Mouse (Mus musculus) heart, postnatal 0 days (tissue): ENCODE results near the gene Olfr51. TPM values are rescaled to one million over a fixed set of nuclear protein-coding genes. Genes with fewer than 3 reads are reported as not detected.
"Not testable (repeated sequence)": the region's sequence is repeated elsewhere in the genome, so short reads cannot be mapped to it uniquely, and the experiment has no call there.

Experiments used
- ATAC-seq: fragments of 200-750 bp; cut with Nextera tagmentation; 2 replicates; pipeline ENCODE4 v1.8.0; 2017; ENCODE audit warnings: low read depth, moderate number of reproducible peaks, moderate library complexity; ENCODE audit not compliant: insufficient read depth
- DNase-seq: peaks from one replicate; pipeline ENCODE4 v3.0.0-alpha.2; 2016; ENCODE audit warnings: low spot score
- H3K27ac ChIP-seq: fragments of 300-500 bp; sonication (generic); 2 replicates; pipeline ENCODE4 v1.5.1; 2014; ENCODE audit warnings: low read depth, mild to moderate bottlenecking
- H3K27me3 ChIP-seq: fragments of 300-500 bp; sonication (generic); 2 replicates; pipeline ENCODE4 v1.6.1; 2014; ENCODE audit warnings: low read length, mixed read lengths; ENCODE audit not compliant: control insufficient read depth, insufficient read depth
- H3K36me3 ChIP-seq: fragments of 300-500 bp; sonication (generic); replicated peaks from 2 replicates; pipeline ENCODE4 v1.6.1; 2014; ENCODE audit warnings: low read length, mixed read lengths; ENCODE audit not compliant: control insufficient read depth, insufficient read depth
- H3K4me1 ChIP-seq: fragments of 300-500 bp; sonication (generic); 2 replicates; pipeline ENCODE4 v1.6.1; 2014; ENCODE audit warnings: antibody characterized with exemption; ENCODE audit not compliant: control insufficient read depth, insufficient read depth
- H3K4me2 ChIP-seq: fragments of 300-500 bp; sonication (generic); 2 replicates; pipeline ENCODE4 v1.6.1; 2014; ENCODE audit warnings: low read depth, mild to moderate bottlenecking, low read length, moderate library complexity
- H3K4me3 ChIP-seq: fragments of 300-500 bp; sonication (generic); 2 replicates; pipeline ENCODE4 v1.5.1; 2014; ENCODE audit warnings: low read depth, low read length
- H3K9ac ChIP-seq: fragments of 300-500 bp; sonication (generic); replicated peaks from 2 replicates; pipeline ENCODE4 v1.6.1; 2014; ENCODE audit warnings: low read depth, low read length, mixed read lengths
- H3K9me3 ChIP-seq: fragments of 300-500 bp; sonication (generic); replicated peaks from 2 replicates; pipeline ENCODE4 v1.6.1; 2016; ENCODE audit warnings: low read length; ENCODE audit not compliant: control insufficient read depth
- CTCF ChIP-seq: IDR thresholded peaks from 2 replicates; pipeline ENCODE4 v1.5.1; 2016; ENCODE audit warnings: antibody characterized with exemption, control low read depth, low read depth
- EP300 ChIP-seq: IDR thresholded peaks from 2 replicates; pipeline ENCODE4 v1.6.1; 2016; ENCODE audit warnings: antibody characterized with exemption, low read depth
- WGBS: fragments of 180-500 bp; shearing (Covaris S2); extraction: QIAGEN DNeasy Blood & Tissue Kit; methylation state at CpG from one replicate; pipeline ENCODE4 v1.1.7; 2014; 5-methylcytosine and 5-hydroxymethylcytosine counted together
- polyA plus RNA-seq: library from polyadenylated mRNA; unstranded; fragments of >200 nt; fragmentation: Nextera tagmentation; extraction: Ambion mirVana; gene quantifications from 2 replicates; pipeline ENCODE4 v1.2.1, GENCODE M21; 2015
- total RNA-seq: library from RNA; depleted of rRNA; stranded (reverse); fragments of >200 nt; gene quantifications from 2 replicates; pipeline ENCODE4 v1.2.3, GENCODE M21; 2014; ENCODE audit warnings: low replicate concordance

Gene Olfr51
- total and polyA plus RNA-seq, 2 experiments from 2014 or later: not detected

DNA sequence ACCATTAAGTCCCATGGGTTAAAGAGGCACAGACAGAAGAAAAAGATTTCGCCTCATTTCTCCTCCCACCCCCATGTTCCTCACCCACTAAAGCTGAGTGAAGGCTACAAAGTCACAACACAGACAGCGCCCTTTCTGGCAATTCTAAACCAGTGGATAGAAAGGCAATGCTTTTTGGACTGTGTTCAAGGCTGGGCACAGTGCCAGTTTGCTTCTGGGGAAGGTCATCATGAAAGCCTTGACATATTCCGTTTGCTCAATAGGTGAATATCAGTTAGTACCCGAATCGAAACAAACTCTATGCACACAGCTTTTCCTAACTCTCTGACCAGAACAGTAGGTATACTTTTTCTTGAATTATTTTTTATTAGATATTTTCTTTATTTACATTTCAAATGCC is 8.4 kb downstream of the Olfr51 start:
- TF ChIP-seq EP300: no peak
- TF ChIP-seq CTCF: no peak
- DNase-seq: peak; percentile 50
- WGBS: 16% methylated on average over 5 of the region's 5 CpGs

DNA sequence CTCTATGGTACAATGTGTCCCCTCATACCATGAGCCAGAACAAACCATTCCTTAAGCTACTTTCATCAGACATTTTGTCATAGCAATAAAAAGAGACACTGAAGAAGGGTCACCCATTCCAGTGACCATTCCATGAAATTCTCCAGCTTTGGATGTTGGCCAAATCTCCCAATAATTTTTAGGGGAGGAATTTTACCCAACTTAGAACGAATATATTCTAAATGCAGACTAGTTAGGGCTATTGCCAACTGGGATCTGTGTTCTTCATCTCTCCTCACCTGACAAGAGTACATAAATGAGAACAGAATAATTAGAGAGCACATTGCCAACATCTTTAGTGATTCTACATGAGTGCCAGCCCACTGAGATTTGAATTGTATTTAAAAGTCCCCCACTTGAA is 10.5 kb downstream of the Olfr51 start, which contains the start of gene Olfr54:
TSS of gene Olfr54 (plus strand) at position 301 of the 400 bp plus-strand sequence.
- H3K4me2 ChIP-seq: no peak within 1 kb of the TSS
- no peaks in the 10 kb centered on the region for H3K27me3 ChIP-seq
- H3K4me3 ChIP-seq: no peak within 1 kb of the TSS
- H3K9ac ChIP-seq: no peak within 1 kb of the TSS
- no peak for ATAC-seq
- DNase-seq: no peak
- TF ChIP-seq CTCF (no peak), EP300 (no peak)
- no peak within 1 kb of the TSS for H3K27ac ChIP-seq
- no peaks in the 10 kb centered on the region for H3K36me3 ChIP-seq
- H3K9me3 ChIP-seq: no peaks in the 10 kb centered on the region
- no peaks in the 10 kb centered on the region for H3K4me1 ChIP-seq
- 57% methylated on average over 1 of the region's 1 CpGs for WGBS

More for the DNA sequence above, 8.4 kb downstream of the Olfr51 start:
- Histone ChIP-seq H3K4me1 (no peaks in the 10 kb centered on the region), H3K27ac (no peak overlapping the region), H3K4me2 (no peak overlapping the region), H3K4me3 (no peak overlapping the region), H3K9me3 (no peaks in the 10 kb centered on the region), H3K9ac (no peak overlapping the region), H3K36me3 (no peaks in the 10 kb centered on the region), H3K27me3 (no peaks in the 10 kb centered on the region)
- ATAC-seq: 0 out of 2 replicates have a peak, but pooled peaks have one; percentile 36

DNA sequence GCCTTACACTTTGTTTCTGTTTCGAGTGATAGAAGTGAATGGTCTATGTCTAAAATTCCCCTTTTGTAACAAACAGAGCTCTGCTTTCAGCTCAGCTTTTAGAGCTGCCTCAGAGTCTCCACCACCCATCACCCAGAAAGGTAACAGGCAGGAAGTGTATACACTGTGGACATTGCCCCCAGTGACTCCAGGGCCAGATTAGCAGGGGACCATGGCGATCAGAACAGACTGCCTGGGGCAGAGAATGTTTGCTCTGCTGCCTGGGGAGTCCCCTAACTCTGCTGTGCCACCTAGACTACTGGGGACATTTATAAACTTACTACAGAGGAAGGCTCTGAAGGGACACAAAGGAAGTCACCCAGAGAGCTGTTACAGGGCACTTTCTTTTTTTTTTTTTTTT is 12.9 kb downstream of the Olfr51 start:
- no peak for TF ChIP-seq CTCF
- WGBS: 35% methylated on average over 2 of the region's 2 CpGs
- H3K27me3 ChIP-seq: no peaks in the 10 kb centered on the region
- no peaks in the 10 kb centered on the region for H3K4me1 ChIP-seq
- no peak overlapping the region for H3K4me3 ChIP-seq
- H3K4me2 ChIP-seq: no peak overlapping the region
- no peak for DNase-seq
- ATAC-seq: no peak
- no peak overlapping the region for H3K9ac ChIP-seq
- no peak overlapping the region for H3K27ac ChIP-seq
- no peaks in the 10 kb centered on the region for H3K36me3 ChIP-seq
- H3K9me3 ChIP-seq: no peaks in the 10 kb centered on the region

DNA sequence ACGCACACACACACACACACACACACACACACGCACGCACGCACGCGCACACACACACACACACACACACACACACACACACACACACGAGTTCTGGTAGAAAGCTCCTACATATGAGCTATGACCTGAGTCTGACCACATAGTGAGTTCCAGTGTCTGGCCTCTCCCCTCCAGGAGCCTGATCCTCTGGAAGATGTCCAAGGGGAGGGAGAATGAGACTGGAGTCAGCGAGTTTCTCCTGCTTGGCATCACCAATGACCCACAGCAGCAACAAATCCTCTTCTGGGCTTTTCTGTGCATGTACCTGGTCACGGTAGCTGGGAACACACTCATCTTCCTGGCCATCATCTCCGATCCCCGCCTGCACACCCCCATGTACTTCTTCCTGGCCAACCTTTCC is 23.4 kb downstream of the Olfr51 start:
- H3K36me3 ChIP-seq, DNase-seq, H3K4me1 ChIP-seq, H3K9me3 ChIP-seq, H3K4me3 ChIP-seq, H3K27ac ChIP-seq, H3K27me3 ChIP-seq, H3K4me2 ChIP-seq, ATAC-seq, H3K9ac ChIP-seq: not testable (repeated sequence)
- 81% methylated on average over 11 of the region's 11 CpGs for WGBS

DNA sequence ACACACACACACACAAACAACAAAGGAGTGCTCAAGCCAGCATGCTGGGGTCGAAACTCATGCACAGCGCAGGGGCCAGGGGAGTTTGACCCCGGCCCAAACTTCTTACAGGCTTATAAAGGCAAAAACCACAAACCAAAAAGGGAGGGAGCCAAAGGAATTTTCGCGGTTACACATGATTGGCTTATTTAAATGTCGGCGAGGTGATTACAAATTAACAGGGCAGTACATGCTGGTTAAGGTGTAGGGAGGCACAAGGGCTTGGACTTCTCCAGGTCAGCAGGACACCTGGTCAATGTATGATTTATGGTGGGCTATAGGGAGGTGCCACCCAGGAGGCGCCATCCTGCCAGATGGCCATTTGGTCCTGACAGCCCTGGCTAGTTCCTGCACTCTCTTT is 26.0 kb downstream of the Olfr51 start:
- not testable (repeated sequence) for H3K27ac ChIP-seq, H3K9ac ChIP-seq, H3K27me3 ChIP-seq, ATAC-seq, H3K4me1 ChIP-seq, H3K4me3 ChIP-seq, DNase-seq, H3K4me2 ChIP-seq, H3K9me3 ChIP-seq, H3K36me3 ChIP-seq
- WGBS: 73% methylated on average over 8 of the region's 8 CpGs

DNA sequence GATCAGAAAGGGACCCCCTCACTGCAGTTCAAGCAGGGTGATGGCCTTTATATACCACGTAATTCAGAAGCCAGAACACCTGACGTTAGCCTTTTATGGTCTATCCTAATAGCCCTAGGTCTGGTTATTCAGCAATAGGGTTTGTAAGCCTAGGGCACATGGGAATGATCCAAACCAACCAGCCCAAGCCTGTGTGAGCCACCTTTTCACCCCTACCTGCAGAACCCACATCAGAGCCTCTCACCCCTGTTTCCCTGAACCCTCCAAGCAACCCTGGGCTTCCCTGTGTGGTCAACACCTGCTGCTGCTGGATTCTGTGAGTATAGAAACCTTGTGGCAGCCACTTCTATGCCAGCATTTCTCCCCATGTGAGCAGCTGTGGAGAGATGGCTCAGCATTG is 26.8 kb downstream of the Olfr51 start:
- H3K9ac ChIP-seq: no peak overlapping the region
- TF ChIP-seq CTCF (no peak), EP300 (no peak)
- WGBS: 59% methylated on average over 2 of the region's 2 CpGs

More for the DNA sequence above, 26.8 kb downstream of the Olfr51 start:
- ATAC-seq (no peak), DNase-seq (no peak)
- no peaks in the 10 kb centered on the region for H3K27me3 ChIP-seq
- H3K4me3 ChIP-seq: no peak overlapping the region
- no peak overlapping the region for H3K27ac ChIP-seq
- H3K4me1 ChIP-seq: no peaks in the 10 kb centered on the region
- H3K36me3 ChIP-seq: no peaks in the 10 kb centered on the region
- H3K4me2 ChIP-seq: no peak overlapping the region
- no peaks in the 10 kb centered on the region for H3K9me3 ChIP-seq
